Mouse (Mus musculus) midbrain, embryonic 12.5 days (tissue): Measurements from ENCODE around the gene Zfp11. TPM values are rescaled to one million over a fixed set of nuclear protein-coding genes. Genes with fewer than 3 reads are reported as not detected.
"Not testable (repeated sequence)": the region's sequence is repeated elsewhere in the genome, so short reads cannot be mapped to it uniquely, and the experiment has no call there.

Experiments used
- ATAC-seq: fragments of 200-750 bp; cut with Nextera tagmentation; 2 replicates; pipeline ENCODE4 v1.8.0; 2017; ENCODE audit warnings: low read depth, moderate TSS enrichment, moderate library complexity; ENCODE audit not compliant: low FRiP score
- H3K27ac ChIP-seq: fragments of 300-500 bp; sonication (generic); replicated peaks from 2 replicates; pipeline ENCODE4 v1.5.1; 2016; ENCODE audit warnings: mild to moderate bottlenecking
- H3K27me3 ChIP-seq: fragments of 300-500 bp; sonication (generic); 2 replicates; pipeline ENCODE4 v1.6.1; 2016; ENCODE audit warnings: mild to moderate bottlenecking
- H3K36me3 ChIP-seq: fragments of 300-500 bp; sonication (generic); 2 replicates; pipeline ENCODE4 v1.6.1; 2016
- H3K4me1 ChIP-seq: fragments of 300-500 bp; sonication (generic); 2 replicates; pipeline ENCODE4 v1.6.1; 2016
- H3K4me2 ChIP-seq: fragments of 300-500 bp; sonication (generic); replicated peaks from 2 replicates; pipeline ENCODE4 v1.6.1; 2016; ENCODE audit warnings: mild to moderate bottlenecking, moderate library complexity
- H3K4me3 ChIP-seq: fragments of 300-500 bp; sonication (generic); 2 replicates; pipeline ENCODE4 v1.5.1; 2016; ENCODE audit warnings: mild to moderate bottlenecking
- H3K9ac ChIP-seq: fragments of 300-500 bp; sonication (generic); replicated peaks from 2 replicates; pipeline ENCODE4 v1.6.1; 2016; ENCODE audit warnings: mild to moderate bottlenecking, moderate library complexity
- H3K9me3 ChIP-seq: fragments of 300-500 bp; sonication (generic); 2 replicates; pipeline ENCODE4 v1.6.1; 2016; ENCODE audit warnings: mild to moderate bottlenecking
- WGBS: fragments of 180-500 bp; shearing (Covaris S2); methylation state at CpG from one replicate; pipeline ENCODE4 v1.1.7; 2016; 5-methylcytosine and 5-hydroxymethylcytosine counted together
- polyA plus RNA-seq: library from polyadenylated mRNA; unstranded; fragments of >200 nt; fragmentation: Nextera tagmentation; extraction: Ambion mirVana; gene quantifications from 2 replicates; pipeline ENCODE4 v1.2.1, GENCODE M21; 2016

Zfp11 gene
- polyA plus RNA-seq, 1 experiment from 2014 or later: 7.1 TPM

DNA sequence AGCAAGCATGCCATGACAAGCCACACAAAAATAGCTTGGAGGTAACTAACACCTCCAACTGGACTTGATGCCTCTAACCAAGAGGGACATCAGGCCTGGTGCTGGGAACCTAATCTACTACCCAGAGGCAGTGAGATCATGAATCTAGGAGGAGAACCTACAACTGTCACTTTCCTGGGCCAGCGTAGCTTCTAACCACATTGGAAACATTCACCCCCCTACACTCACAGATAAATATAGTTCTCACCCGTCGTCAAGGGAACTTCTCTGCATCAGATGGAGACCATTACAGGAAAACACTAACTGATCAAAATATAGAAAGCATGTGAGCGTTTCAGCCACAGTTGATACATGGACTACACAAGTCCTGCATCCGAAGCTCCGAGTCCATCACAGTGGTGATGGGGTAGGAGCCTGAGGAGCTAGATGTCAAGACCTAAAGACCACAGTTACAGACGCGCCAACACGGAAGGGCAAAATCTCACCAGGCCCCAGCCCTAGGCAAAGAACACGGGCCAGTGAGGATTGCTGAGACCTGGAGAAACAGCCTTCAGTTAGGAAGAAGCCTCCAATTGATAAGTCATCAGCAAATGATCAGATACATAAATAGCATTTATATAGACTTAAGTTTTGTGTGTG is 3.5 kb downstream of the Zfp11 start:
- no peak overlapping the region for H3K9ac ChIP-seq
- no peaks in the 10 kb centered on the region for H3K9me3 ChIP-seq
- WGBS: 94% methylated on average over 10 of the region's 10 CpGs
- H3K27me3 ChIP-seq: no peaks in the 10 kb centered on the region
- H3K36me3 ChIP-seq: no peaks in the 10 kb centered on the region
- ATAC-seq: no peak
- no peak overlapping the region for H3K4me3 ChIP-seq
- no peak overlapping the region for H3K4me2 ChIP-seq
- H3K27ac ChIP-seq: no peak overlapping the region
- H3K4me1 ChIP-seq: peaks cover 12% of the 10 kb centered on the region

DNA sequence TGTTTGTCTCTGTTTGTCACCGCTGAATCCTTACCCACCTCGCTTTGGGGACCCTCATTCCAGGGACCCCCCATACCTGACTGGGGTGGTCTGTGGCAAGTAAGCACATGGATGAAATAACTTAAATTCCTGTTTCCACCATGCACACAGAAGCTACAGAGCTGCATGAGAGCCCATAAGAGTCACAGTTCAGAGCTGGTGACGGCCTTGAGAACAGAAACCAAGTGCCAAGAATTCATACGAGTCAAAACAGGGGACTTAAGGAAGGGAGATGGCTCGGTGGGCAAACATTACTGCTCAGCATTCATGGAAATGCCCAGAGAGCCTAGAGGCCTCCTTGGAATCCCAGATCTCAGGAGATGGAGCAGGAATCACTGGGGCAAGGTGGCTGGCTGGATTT is 5.8 kb downstream of the Zfp11 start:
- Histone ChIP-seq H3K4me2 (no peak overlapping the region), H3K4me1 (peaks cover 8% of the 10 kb centered on the region), H3K27ac (no peak overlapping the region), H3K9me3 (no peaks in the 10 kb centered on the region), H3K27me3 (no peaks in the 10 kb centered on the region), H3K4me3 (no peak overlapping the region), H3K9ac (no peak overlapping the region), H3K36me3 (peaks cover 16% of the 10 kb centered on the region)
- no peak for ATAC-seq
- 95% methylated on average over 5 of the region's 5 CpGs for WGBS

DNA sequence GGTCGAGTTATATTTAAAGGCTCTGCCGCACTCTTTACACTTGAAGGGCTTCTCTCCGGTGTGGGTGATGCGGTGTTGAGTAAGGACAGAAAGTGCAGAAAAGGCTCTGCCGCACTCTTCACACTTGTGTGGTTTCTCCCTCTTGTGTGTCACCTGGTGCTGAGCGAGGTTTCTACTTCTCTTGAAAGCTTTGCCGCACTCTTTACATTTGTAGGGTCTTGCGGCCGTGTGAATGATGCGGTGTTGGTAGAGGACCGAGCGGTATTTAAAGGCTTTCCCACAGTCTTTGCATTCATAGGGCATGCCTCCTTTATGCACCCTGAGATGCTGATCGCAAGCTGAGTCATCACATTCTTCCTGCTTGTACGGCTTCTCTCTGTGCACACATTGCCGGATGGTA is 12.0 kb downstream of the Zfp11 start:
- no peak overlapping the region for H3K4me2 ChIP-seq
- H3K4me3 ChIP-seq: no peak overlapping the region
- no peaks in the 10 kb centered on the region for H3K4me1 ChIP-seq
- WGBS: 95% methylated on average over 15 of the region's 15 CpGs
- H3K36me3 ChIP-seq: peaks cover 55% of the 10 kb centered on the region
- H3K9ac ChIP-seq: no peak overlapping the region
- H3K9me3 ChIP-seq: no peaks in the 10 kb centered on the region
- ATAC-seq: no peak
- H3K27ac ChIP-seq: no peak overlapping the region
- H3K27me3 ChIP-seq: no peaks in the 10 kb centered on the region

DNA sequence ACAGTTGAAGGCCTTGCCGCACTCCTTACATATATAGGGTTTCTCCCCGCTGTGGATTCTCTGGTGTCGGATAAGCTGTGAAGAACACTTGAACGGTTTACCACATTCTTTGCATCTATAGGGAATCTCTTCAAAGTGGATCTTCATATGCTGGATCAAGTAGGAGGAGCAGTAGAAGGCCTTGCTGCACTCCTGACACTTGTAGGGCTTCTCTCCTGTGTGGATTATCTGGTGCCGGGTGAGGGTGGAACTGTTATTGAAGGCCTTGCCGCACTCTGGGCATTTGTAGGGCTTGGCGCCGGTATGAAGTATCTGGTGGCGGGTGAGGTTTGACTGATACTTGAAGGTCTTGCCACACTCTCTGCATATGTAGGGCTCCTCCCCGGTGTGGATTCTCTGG is 12.9 kb downstream of the Zfp11 start:
- Histone ChIP-seq H3K9me3 (no peaks in the 10 kb centered on the region), H3K27ac (no peak overlapping the region), H3K4me2 (no peak overlapping the region), H3K4me1 (no peaks in the 10 kb centered on the region), H3K36me3 (peaks cover 55% of the 10 kb centered on the region), H3K27me3 (no peaks in the 10 kb centered on the region), H3K9ac (no peak overlapping the region), H3K4me3 (no peak overlapping the region)
- ATAC-seq: no peak
- 96% methylated on average over 10 of the region's 10 CpGs for WGBS

DNA sequence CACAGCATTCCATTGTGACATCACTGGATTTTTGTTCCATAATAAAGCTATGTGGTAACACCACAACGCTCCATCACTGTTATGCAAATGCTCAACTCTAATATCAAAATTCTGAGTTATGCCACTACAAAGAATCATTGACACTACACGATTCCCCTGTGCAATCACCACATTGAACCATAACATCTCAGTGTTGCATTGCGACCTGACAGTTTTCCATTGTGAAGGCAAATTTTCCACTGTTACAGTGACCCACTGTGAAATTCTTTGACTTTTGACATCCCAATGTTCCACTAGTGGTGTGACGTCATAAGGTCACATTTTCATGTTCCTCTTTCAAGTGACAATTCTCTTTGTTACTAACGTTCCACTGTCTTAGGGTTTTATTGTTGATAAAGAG is 19.0 kb downstream of the Zfp11 start:
- Histone ChIP-seq H3K4me1 (no peaks in the 10 kb centered on the region), H3K36me3 (peaks cover 7% of the 10 kb centered on the region; the same call in 1 of the 2 replicates), H3K27ac (no peak overlapping the region), H3K9me3 (no peaks in the 10 kb centered on the region), H3K4me3 (no peak overlapping the region), H3K9ac (no peak overlapping the region), H3K27me3 (no peaks in the 10 kb centered on the region), H3K4me2 (no peak overlapping the region)
- ATAC-seq: no peak
- WGBS: 93% methylated on average over 5 of the region's 5 CpGs

DNA sequence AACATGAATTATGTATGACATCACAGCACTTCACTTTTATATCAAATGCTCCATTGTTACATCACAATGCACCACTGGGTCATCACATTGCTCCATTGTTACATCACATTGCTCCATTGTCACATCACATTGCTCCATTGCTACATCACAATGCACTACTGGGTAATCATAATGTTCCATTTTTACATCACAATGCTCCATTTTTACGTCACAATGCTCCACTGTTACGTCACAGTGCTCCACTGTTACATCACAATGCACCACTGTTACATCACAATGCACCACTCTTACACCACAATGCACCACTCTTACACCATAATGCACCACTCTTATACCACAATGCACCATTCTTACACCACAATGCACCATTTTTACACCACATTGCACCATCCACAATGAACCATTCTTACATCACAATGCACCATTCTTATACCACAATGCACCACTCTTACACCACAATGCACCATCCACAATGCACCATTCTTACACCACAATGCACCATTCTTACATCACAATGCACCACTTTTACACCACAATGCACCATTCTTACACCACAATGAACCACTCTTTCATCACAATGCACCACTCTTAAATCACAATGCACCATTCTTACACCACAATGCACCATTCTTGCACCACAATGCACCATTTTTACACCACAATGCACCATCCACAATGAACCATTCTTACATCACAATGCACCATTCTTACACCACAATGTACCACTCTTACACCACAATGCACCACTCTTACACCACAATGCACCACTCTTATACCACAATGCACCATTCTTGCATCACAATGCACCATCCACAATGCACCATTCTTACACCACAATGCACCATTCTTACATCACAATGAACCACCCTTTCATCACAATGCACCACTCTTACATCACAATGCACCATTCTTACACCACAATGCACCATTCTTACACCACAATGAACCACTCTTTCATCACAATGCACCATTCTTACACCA is 37.3 kb downstream of the Zfp11 start:
- not testable (repeated sequence) for H3K27ac ChIP-seq, H3K4me2 ChIP-seq, ATAC-seq, H3K9ac ChIP-seq, H3K4me1 ChIP-seq, H3K36me3 ChIP-seq, H3K9me3 ChIP-seq, H3K4me3 ChIP-seq, H3K27me3 ChIP-seq
- WGBS: 86% methylated on average over 2 of the region's 2 CpGs

DNA sequence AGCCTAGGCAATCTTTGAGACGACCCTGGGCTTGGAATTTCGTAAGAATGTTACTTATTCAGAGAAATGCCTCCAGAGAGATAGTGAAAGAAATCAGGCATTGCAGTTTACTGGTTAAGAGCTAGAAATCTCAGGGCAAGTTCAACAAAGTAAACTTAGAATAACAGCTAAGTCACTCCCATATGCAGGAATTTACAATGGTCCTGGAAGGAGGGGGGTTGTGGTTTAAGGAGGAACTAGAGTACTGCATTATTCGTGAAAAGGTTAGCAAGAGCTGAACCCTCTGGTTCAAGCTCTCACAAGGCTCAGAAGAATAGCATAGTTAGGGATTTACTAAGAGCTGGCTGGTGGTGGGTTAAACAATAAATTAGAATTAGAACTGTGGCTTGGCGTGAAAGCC is 43.3 kb downstream of the Zfp11 start:
- not testable (repeated sequence) for H3K27me3 ChIP-seq, H3K36me3 ChIP-seq, H3K9ac ChIP-seq, H3K4me3 ChIP-seq, H3K27ac ChIP-seq, H3K4me1 ChIP-seq, H3K9me3 ChIP-seq, H3K4me2 ChIP-seq, ATAC-seq
- WGBS: 85% methylated on average over 4 of the region's 4 CpGs

DNA sequence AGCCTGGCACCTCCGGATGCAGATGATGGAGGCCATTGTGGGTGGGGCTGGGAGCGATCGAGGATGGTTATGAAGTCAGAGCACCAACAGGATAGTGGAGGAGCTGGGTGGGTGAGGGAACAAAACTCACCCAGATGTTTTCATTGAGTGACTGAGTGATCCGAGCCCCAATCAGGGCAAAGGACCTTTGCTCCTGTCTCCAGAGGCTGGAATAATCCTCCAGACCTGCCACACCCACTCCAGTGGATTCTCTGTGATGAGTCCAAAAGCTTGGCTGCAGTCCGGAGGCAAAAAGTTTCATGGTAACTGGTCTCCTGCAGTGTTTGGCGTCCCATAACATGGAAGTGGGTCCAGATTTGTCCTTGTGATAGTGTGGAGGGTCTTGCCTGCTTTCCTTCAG is 43.8 kb downstream of the Zfp11 start:
- no peak for ATAC-seq
- H3K4me1 ChIP-seq: no peaks in the 10 kb centered on the region
- WGBS: 89% methylated on average over 6 of the region's 6 CpGs
- H3K27me3 ChIP-seq: no peaks in the 10 kb centered on the region
- no peaks in the 10 kb centered on the region for H3K9me3 ChIP-seq
- no peak overlapping the region for H3K9ac ChIP-seq
- no peak overlapping the region for H3K4me3 ChIP-seq
- no peak overlapping the region for H3K27ac ChIP-seq
- H3K36me3 ChIP-seq: no peaks in the 10 kb centered on the region
- no peak overlapping the region for H3K4me2 ChIP-seq

DNA sequence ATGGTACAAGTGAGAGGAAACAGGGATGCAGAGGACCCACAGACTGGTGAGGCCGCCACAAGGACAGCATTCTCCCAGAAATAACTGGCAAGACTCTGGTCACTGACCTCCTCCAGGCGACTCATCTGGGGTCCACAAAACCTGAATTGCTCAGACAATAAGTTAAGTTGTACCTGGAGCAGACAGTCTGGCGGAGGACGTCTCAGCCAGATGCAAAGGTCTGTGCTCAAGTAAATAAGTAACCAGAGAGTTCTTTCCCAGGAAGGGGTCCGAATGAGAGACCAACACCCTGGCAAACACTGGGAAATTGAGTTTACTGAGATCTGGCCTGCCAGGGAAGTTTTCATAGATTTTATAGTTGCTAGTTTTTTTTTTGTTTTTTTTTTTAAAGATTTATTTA is 48.5 kb downstream of the Zfp11 start:
- H3K9me3 ChIP-seq: no peaks in the 10 kb centered on the region
- no peak overlapping the region for H3K4me2 ChIP-seq
- H3K27ac ChIP-seq: no peak overlapping the region
- H3K4me3 ChIP-seq: no peak overlapping the region
- H3K36me3 ChIP-seq: no peaks in the 10 kb centered on the region
- no peaks in the 10 kb centered on the region for H3K27me3 ChIP-seq
- no peaks in the 10 kb centered on the region for H3K4me1 ChIP-seq
- WGBS: 88% methylated on average over 5 of the region's 5 CpGs
- no peak overlapping the region for H3K9ac ChIP-seq
- ATAC-seq: no peak

DNA sequence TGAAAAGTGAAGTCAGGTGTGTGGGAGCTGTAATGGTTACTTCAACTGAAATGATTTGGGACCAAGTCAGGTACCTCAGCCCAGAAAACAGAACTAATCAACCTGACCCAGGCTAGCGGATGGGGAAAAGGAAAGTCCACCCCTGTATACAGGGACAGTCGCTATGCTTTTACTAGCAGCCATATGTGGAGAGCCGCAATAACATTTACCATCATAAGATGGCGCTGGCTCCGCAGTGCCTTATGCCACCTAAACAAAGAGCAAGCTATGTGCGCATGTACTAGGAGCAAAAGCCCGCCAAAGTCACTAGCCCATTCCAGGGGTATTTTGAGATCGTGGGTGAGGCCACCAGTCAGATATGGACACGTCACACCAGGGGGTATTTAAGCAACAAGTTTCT is 49.3 kb downstream of the Zfp11 start:
- not testable (repeated sequence) for H3K4me1 ChIP-seq, H3K9me3 ChIP-seq, H3K36me3 ChIP-seq, ATAC-seq, H3K27me3 ChIP-seq, H3K9ac ChIP-seq, H3K4me3 ChIP-seq, H3K27ac ChIP-seq, H3K4me2 ChIP-seq
- WGBS: 58% methylated on average over 9 of the region's 9 CpGs

DNA sequence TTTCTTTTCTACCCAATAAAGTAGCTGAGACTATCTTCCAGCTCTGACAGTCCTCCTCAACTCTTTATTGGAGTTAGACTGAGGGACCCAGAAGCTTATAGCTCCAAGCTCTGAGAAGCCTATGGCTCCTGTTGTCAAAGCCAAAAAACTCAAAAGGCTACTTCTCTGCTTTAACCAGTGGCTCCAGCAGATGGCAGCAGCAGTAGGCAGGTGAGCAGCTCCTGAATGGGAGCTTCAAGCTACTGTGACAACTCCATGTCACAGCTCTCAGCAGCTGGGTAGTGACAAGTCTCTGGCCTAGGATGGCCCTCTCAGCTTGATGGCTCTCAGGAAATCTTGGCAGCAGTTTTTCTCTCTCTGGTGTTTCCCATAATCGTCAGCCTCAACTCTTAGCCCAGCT is 58.8 kb downstream of the Zfp11 start:
- H3K36me3 ChIP-seq: peaks cover 9% of the 10 kb centered on the region
- no peaks in the 10 kb centered on the region for H3K9me3 ChIP-seq
- no peaks in the 10 kb centered on the region for H3K4me1 ChIP-seq
- H3K4me3 ChIP-seq: no peak overlapping the region
- no peak for ATAC-seq
- no peak overlapping the region for H3K9ac ChIP-seq
- H3K27ac ChIP-seq: no peak overlapping the region
- no peak overlapping the region for H3K4me2 ChIP-seq
- no peaks in the 10 kb centered on the region; the same call in 1 of the 2 replicates for H3K27me3 ChIP-seq
- 43% methylated on average over 1 of the region's 1 CpGs for WGBS

DNA sequence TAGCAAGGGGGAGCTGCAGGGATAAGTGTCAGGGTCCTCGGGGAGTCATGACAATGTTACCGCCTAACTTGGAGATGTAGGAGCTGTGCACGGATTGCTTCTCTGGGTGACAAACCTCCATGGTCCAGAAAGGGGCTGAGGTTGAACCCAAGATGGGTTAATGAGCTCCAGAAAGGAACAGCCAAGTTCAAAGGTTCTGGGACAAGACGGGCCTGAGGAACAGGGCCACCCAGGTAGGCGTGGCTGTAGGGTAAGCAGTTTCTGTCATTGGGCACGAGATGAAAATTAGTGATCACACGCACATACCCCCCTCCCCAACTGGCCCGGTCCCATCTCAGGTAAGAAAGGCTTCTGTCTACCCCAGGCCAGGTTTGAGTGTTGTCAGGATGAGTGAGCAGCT is 62.4 kb downstream of the Zfp11 start:
- H3K27ac ChIP-seq: no peak overlapping the region
- ATAC-seq: no peak
- H3K4me1 ChIP-seq: no peaks in the 10 kb centered on the region
- no peak overlapping the region for H3K9ac ChIP-seq
- WGBS: 86% methylated on average over 8 of the region's 8 CpGs
- peaks cover 24% of the 10 kb centered on the region for H3K36me3 ChIP-seq
- no peak overlapping the region for H3K4me2 ChIP-seq
- no peaks in the 10 kb centered on the region for H3K9me3 ChIP-seq
- no peak overlapping the region for H3K4me3 ChIP-seq
- no peaks in the 10 kb centered on the region; the same call in 1 of the 2 replicates for H3K27me3 ChIP-seq
